Mouse (Mus musculus): Measurements from ENCODE around the gene St6galnac5. TPM values are rescaled to one million over a fixed set of nuclear protein-coding genes. Genes with fewer than 3 reads are reported as not detected.
A peak's percentile ranks its signal among the peaks of the same experiment; 100 is the strongest.

The St6galnac5 gene
- total and polyA plus RNA-seq, 3 experiments: 0.04 TPM; not detected in 2

DNA sequence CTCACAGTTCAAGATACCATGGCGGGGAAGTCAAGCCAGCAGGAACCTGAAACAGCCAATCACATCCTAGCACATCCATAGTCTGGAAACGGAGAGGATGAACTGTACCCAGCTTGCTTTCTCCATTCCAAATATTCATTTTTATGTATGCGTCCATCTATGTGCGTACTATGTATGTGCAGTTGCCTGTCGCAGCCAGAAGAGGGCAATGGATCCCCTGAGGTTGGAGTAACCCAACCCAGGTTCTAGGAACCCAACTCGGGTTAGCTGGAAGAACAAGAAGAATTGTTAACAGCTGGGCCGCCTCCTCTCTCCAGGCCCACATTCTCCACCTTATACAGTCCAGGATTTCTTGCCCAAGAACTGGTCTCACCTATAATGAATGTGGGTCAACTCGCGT, 31.1 kb downstream of the St6galnac5 start:
- no peak overlapping the region for H3K27ac ChIP-seq (ENCODE audit: insufficient read depth, low read depth)
- no peak overlapping the region for H3K9ac ChIP-seq (ENCODE audit: insufficient read depth, low read depth)
- no peaks in the 10 kb centered on the region for H3K27me3 ChIP-seq (replicated peaks)
- in situ Hi-C loops (cut with MboI; ENCODE audit: low pct_ligation_motif_present, low pct_unique_long_range_greater_than_20kb, low sequenced_read_pairs): no loop called here
- no peaks in the 10 kb centered on the region for H3K79me2 ChIP-seq (replicated peaks; ENCODE audit: control insufficient read depth, extremely low read depth, insufficient read depth, poor library complexity, severe bottlenecking)
- no peaks in the 10 kb centered on the region for H3K4me1 ChIP-seq (ENCODE audit: control insufficient read depth in 1 of 2, insufficient read depth in 2 of 2)
- dilution Hi-C loops (cut with MboI; ENCODE audit: extremely low pct_ligation_motif_present, extremely low pct_unique_long_range_greater_than_20kb, low sequenced_read_pairs): no loop called here
- H3K4me2 ChIP-seq (ENCODE audit: insufficient read depth, low read depth, poor library complexity, severe bottlenecking): no peak overlapping the region
- peak; percentile 16 for DNase-seq (ENCODE audit: extremely low read depth)
- no peak overlapping the region for H3K4me3 ChIP-seq (replicated peaks in 1 of 3; ENCODE audit: low read depth in 2 of 3, low read length in 2 of 3, poor library complexity in 1 of 3)
- TF ChIP-seq IRF4 (IDR thresholded peaks at IDR 0.05; ENCODE audit: low read depth, low read length) (no peak), NELFE (IDR thresholded peaks at IDR 0.05; ENCODE audit: low read depth, low read length) (no peak), RAD21 (IDR thresholded peaks at IDR 0.05; ENCODE audit: low read depth, low read length) (peak; percentile 22), CTCF (conservative IDR thresholded peaks at IDR 0.05 in 1 of 2, IDR thresholded peaks at IDR 0.05 in 1 of 2; ENCODE audit: low read depth in 2 of 2, low read length in 2 of 2) (peak in 1 of 2 experiments; percentile 34; a peak in 2 of 4 replicates), GABPA (IDR thresholded peaks at IDR 0.05; ENCODE audit: insufficient replicate concordance, low read depth, low read length) (no peak), SMC3 (IDR thresholded peaks at IDR 0.05; ENCODE audit: low read depth, low read length) (peak; percentile 30; the same call in 1 of the 2 replicates)
- peaks cover 2% of the 10 kb centered on the region for H3K9me3 ChIP-seq (replicated peaks; ENCODE audit: low read length)
- H3K36me3 ChIP-seq (replicated peaks in 1 of 2; ENCODE audit: control insufficient read depth in 1 of 2, insufficient read depth in 1 of 2, low read length in 1 of 2): no peaks in the 10 kb centered on the region

DNA sequence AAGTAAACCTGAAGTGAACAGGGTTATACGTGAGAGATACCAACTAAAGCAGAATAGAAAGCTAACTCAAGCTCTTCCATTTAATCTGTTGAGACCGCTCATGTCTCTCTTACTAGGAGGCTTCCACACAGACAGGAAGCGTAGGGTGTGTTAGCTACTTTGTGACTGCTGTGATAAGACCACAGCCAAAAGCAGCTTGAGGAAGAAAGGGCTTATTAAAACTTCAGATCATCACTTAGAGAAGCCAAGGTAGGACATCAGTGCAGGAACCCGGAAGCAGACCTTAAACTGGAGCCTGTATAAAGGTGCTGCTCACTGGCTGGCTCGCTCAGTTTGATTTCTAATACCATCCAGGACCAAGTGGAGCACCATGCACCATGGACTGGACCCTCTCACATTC, 31.7 kb downstream of the St6galnac5 start:
- in situ Hi-C loops (cut with MboI; ENCODE audit: low pct_ligation_motif_present, low pct_unique_long_range_greater_than_20kb, low sequenced_read_pairs) (no loop called here), dilution Hi-C loops (cut with MboI; ENCODE audit: extremely low pct_ligation_motif_present, extremely low pct_unique_long_range_greater_than_20kb, low sequenced_read_pairs) (no loop called here)
- Histone ChIP-seq H3K27me3 (replicated peaks) (no peaks in the 10 kb centered on the region), H3K27ac (ENCODE audit: insufficient read depth, low read depth) (no peak overlapping the region), H3K79me2 (replicated peaks; ENCODE audit: control insufficient read depth, extremely low read depth, insufficient read depth, poor library complexity, severe bottlenecking) (no peaks in the 10 kb centered on the region), H3K4me3 (replicated peaks in 1 of 3; ENCODE audit: low read depth in 2 of 3, low read length in 2 of 3, poor library complexity in 1 of 3) (no peak overlapping the region), H3K9ac (ENCODE audit: insufficient read depth, low read depth) (no peak overlapping the region), H3K9me3 (replicated peaks; ENCODE audit: low read length) (peaks cover 2% of the 10 kb centered on the region), H3K4me1 (ENCODE audit: control insufficient read depth in 1 of 2, insufficient read depth in 2 of 2) (no peaks in the 10 kb centered on the region), H3K36me3 (replicated peaks in 1 of 2; ENCODE audit: control insufficient read depth in 1 of 2, insufficient read depth in 1 of 2, low read length in 1 of 2) (no peaks in the 10 kb centered on the region), H3K4me2 (ENCODE audit: insufficient read depth, low read depth, poor library complexity, severe bottlenecking) (no peak overlapping the region)
- TF ChIP-seq CHD2 (IDR thresholded peaks at IDR 0.05; ENCODE audit: low read length) (no peak), TCF12 (IDR thresholded peaks at IDR 0.05; ENCODE audit: low read depth, low read length) (no peak), ZMIZ1 (IDR thresholded peaks at IDR 0.05; ENCODE audit: low read depth, low read length) (no peak), MYC (IDR thresholded peaks at IDR 0.05; ENCODE audit: low read depth, low read length) (no peak), JUND (conservative IDR thresholded peaks at IDR 0.05; ENCODE audit: low read depth, low read length) (no peak), TBP (conservative IDR thresholded peaks at IDR 0.05; ENCODE audit: low read depth, low read length) (no peak)
- no peak for DNase-seq (ENCODE audit: extremely low read depth)

DNA sequence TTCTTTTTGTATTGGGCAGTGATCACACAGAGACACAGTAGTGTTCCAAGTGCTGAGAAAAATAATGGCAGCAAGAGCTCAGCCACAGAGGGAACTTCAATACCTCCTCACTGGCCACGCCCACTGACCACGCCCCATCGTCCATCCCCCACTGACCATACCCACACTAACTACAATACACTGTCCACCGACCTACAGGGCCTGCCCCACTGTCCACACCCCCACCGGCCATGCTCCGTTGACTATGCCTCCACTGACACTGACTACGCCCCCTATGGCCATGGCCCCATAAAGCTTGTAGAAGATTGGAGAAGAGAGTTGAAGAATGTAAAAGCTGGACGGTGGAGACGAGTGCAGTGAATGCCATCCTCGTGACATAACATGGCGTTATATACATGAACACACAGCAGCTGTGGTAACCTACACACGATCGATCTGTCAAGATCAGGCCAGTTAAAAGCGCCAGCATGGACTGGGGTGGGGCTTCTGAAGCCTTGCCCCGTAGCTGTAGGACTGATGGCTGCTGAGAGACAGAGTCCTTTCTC, 32.7 kb downstream of the St6galnac5 start:
- Histone ChIP-seq H3K4me2 (ENCODE audit: insufficient read depth, low read depth, poor library complexity, severe bottlenecking) (no peak overlapping the region), H3K27ac (ENCODE audit: insufficient read depth, low read depth) (no peak overlapping the region), H3K27me3 (replicated peaks) (no peaks in the 10 kb centered on the region), H3K9ac (ENCODE audit: insufficient read depth, low read depth) (no peak overlapping the region), H3K4me1 (ENCODE audit: control insufficient read depth in 1 of 2, insufficient read depth in 2 of 2) (no peaks in the 10 kb centered on the region), H3K4me3 (replicated peaks in 1 of 3; ENCODE audit: low read depth in 2 of 3, low read length in 2 of 3, poor library complexity in 1 of 3) (no peak overlapping the region), H3K36me3 (replicated peaks in 1 of 2; ENCODE audit: control insufficient read depth in 1 of 2, insufficient read depth in 1 of 2, low read length in 1 of 2) (no peaks in the 10 kb centered on the region), H3K79me2 (replicated peaks; ENCODE audit: control insufficient read depth, extremely low read depth, insufficient read depth, poor library complexity, severe bottlenecking) (no peaks in the 10 kb centered on the region), H3K9me3 (replicated peaks; ENCODE audit: low read length) (peaks cover 2% of the 10 kb centered on the region)
- no peak for DNase-seq (ENCODE audit: extremely low read depth)
- dilution Hi-C loops (cut with MboI; ENCODE audit: extremely low pct_ligation_motif_present, extremely low pct_unique_long_range_greater_than_20kb, low sequenced_read_pairs): loop anchor here (10.0 kb wide), 1 partner anchor 65 kb away; no protein-coding TSS in a partner anchor
- in situ Hi-C loops (cut with MboI; ENCODE audit: low pct_ligation_motif_present, low pct_unique_long_range_greater_than_20kb, low sequenced_read_pairs): no loop called here
- TF ChIP-seq NRF1 (IDR thresholded peaks at IDR 0.05; ENCODE audit: low read depth, low read length): no peak
- no peak for TF ChIP-seq CTCF (conservative IDR thresholded peaks at IDR 0.05 in 1 of 2, IDR thresholded peaks at IDR 0.05 in 1 of 2; ENCODE audit: low read depth in 2 of 2, low read length in 2 of 2)
- TF ChIP-seq RAD21 (IDR thresholded peaks at IDR 0.05; ENCODE audit: low read depth, low read length): no peak
- no peak for TF ChIP-seq IRF4 (IDR thresholded peaks at IDR 0.05; ENCODE audit: low read depth, low read length)

All from CH12.LX (cell line).